Mouse (Mus musculus) forebrain, embryonic 14.5 days (tissue): ENCODE data around the gene Dbn1. TPM values are rescaled to one million over a fixed set of nuclear protein-coding genes. Genes with fewer than 3 reads are reported as not detected.

Experiments
- ATAC-seq: fragments of 200-750 bp; cut with Nextera tagmentation; 2 replicates; pipeline ENCODE4 v1.8.0; 2017; ENCODE audit warnings: mild to moderate bottlenecking, moderate library complexity
- DNase-seq: peaks from one replicate; pipeline ENCODE4 v3.0.0-alpha.2; 2015; ENCODE audit warnings: low spot score
- H3K27ac ChIP-seq: fragments of 300-500 bp; sonication (generic); 2 replicates; pipeline ENCODE4 v1.5.1; 2014; ENCODE audit warnings: low read depth, mild to moderate bottlenecking, control low read depth, low read length, moderate library complexity
- H3K27me3 ChIP-seq: fragments of 300-500 bp; sonication (generic); replicated peaks from 2 replicates; pipeline ENCODE4 v1.6.1; 2014; ENCODE audit warnings: low read length, control low read depth, mixed read lengths; ENCODE audit not compliant: control insufficient read depth, insufficient read depth
- H3K36me3 ChIP-seq: fragments of 300-500 bp; sonication (generic); 2 replicates; pipeline ENCODE4 v1.6.1; 2014; ENCODE audit warnings: low read length, control low read depth; ENCODE audit not compliant: control insufficient read depth, insufficient read depth
- H3K4me1 ChIP-seq: fragments of 300-500 bp; sonication (generic); 2 replicates; pipeline ENCODE4 v1.6.1; 2014; ENCODE audit warnings: antibody characterized with exemption, low read length, control low read depth; ENCODE audit not compliant: control insufficient read depth, insufficient read depth
- H3K4me2 ChIP-seq: fragments of 300-500 bp; sonication (generic); 2 replicates; pipeline ENCODE4 v1.6.1; 2014; ENCODE audit warnings: mild to moderate bottlenecking, control low read depth, low read length
- H3K4me3 ChIP-seq: fragments of 300-500 bp; sonication (generic); 2 replicates; pipeline ENCODE4 v1.5.1; 2014; ENCODE audit warnings: low read depth, low read length, control low read depth
- H3K9ac ChIP-seq: fragments of 300-500 bp; sonication (generic); 2 replicates; pipeline ENCODE4 v1.6.1; 2014; ENCODE audit warnings: mild to moderate bottlenecking, low read length, control low read depth, moderate library complexity
- H3K9me3 ChIP-seq: fragments of 300-500 bp; sonication (generic); replicated peaks from 2 replicates; pipeline ENCODE4 v1.6.1; 2016; ENCODE audit warnings: low read length, control low read depth, mixed read lengths; ENCODE audit not compliant: control insufficient read depth
- WGBS: fragments of 180-500 bp; shearing (Covaris S2); extraction: QIAGEN DNeasy Blood & Tissue Kit; methylation state at CpG from one replicate; pipeline ENCODE4 v1.1.7; 2014; 5-methylcytosine and 5-hydroxymethylcytosine counted together
- polyA plus RNA-seq: library from polyadenylated mRNA; unstranded; fragments of >200 nt; fragmentation: Nextera tagmentation; extraction: Ambion mirVana; gene quantifications from 2 replicates; pipeline ENCODE4 v1.2.1, GENCODE M21; 2014

Gene Dbn1
- polyA plus RNA-seq, 1 experiment from 2014 or later: 396 TPM

DNA sequence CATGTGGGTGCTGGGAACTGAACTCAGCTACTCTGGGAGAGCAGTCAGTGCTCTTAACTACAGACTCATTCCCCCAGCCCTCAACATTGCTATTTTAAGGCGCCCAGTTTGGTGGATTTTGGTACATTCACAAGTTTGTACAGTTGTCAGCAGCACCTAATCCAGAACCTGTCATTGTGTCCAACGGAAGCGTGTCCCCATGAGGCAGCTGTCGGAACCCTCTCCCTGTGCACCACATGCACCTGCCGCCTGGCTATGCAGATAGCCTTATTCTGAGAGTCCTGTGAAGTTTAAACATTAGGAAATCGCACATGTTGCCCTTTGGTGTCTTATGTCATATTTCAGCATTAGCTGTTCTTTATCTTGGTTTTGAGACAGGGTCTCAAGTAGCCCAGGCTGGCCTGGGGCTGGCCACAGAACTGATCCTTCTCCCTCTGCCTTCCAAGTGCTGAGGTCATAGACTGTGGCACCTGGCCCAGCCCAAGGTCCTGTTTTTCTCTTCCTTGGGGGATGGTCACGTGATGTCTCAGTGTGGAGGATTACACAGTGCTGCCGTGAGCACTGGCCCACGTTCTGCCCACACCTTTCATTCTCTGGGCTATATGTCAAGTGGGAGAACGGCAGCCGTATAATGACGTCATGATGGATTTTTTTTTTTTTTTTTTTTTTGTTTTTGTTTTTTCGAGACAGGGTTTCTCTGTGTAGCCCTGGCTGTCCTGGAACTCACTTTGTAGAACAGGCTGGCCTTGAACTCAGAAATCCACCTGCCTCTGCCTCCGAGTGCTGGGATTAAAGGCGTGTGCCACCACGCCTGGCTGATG is 38.0 kb upstream of the Dbn1 start:
- H3K9ac ChIP-seq: no peak overlapping the region
- H3K36me3 ChIP-seq: peaks cover 22% of the 10 kb centered on the region
- H3K4me3 ChIP-seq: no peak overlapping the region
- DNase-seq (no peak), ATAC-seq (no peak)
- H3K9me3 ChIP-seq: no peaks in the 10 kb centered on the region
- H3K4me2 ChIP-seq: no peak overlapping the region
- 83% methylated on average over 16 of the region's 16 CpGs for WGBS
- H3K27me3 ChIP-seq: no peaks in the 10 kb centered on the region
- no peaks in the 10 kb centered on the region for H3K4me1 ChIP-seq
- H3K27ac ChIP-seq: no peak overlapping the region

DNA sequence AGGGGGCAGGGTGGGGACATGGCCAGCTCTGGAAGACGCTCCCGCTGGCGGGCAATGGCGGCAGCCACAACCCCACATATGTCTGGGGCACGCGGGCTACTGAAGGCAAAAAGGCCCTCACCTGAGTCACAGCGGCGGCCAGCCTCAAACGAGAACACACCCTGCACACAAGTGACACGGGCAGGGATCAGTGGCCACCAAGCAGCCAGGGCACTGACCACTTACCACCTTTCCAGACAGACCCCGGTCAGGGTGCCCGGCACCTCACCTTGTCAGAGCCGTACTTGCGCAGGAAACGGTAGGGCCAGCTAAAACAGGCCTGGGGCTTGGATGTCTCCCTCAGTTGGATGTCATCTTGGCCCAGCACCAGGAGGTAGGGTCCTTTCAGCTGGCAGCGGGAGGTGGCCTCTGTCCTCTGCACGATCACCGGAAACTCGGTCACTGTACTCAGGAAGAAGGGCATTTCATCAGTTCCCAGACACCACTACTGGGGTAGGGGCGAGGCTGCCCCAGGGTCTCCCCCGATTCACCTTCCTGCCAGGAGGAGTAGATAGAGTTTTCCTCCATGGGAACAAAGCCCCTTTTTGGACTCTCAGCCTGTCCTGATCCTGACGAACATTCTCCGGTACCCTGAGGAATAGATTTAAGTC is 36.2 kb upstream of the Dbn1 start:
- H3K27ac ChIP-seq: no peak overlapping the region
- no peaks in the 10 kb centered on the region for H3K4me1 ChIP-seq
- DNase-seq (no peak), ATAC-seq (no peak)
- no peaks in the 10 kb centered on the region for H3K9me3 ChIP-seq
- H3K4me3 ChIP-seq: no peak overlapping the region
- H3K9ac ChIP-seq: no peak overlapping the region
- H3K27me3 ChIP-seq: no peaks in the 10 kb centered on the region
- no peak overlapping the region for H3K4me2 ChIP-seq
- 0 out of 2 replicates have a peak, but pooled peaks cover 4% of the 10 kb centered on the region for H3K36me3 ChIP-seq
- 95% methylated on average over 23 of the region's 23 CpGs for WGBS

DNA sequence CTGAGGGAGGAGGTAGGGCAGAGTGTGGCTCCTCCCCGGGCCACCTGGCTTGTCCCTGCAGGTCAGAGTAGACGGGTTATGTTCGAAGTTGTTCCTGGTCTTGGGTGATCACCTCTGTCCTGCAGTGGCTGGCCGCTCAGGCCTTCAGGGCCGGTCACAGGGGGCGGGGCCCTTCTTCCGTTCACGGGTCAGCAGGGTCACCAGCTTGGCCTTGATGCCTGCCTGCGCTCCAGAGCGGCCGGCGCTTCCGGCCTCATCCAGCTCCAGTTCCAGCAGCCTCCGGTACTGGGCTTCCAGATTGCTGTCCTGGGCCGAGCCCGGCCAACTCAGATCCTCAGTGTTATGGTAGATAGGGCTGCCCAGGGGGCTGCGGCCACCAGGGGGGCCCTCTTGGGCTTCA is 35.4 kb upstream of the Dbn1 start:
- H3K27me3 ChIP-seq: no peaks in the 10 kb centered on the region

DNA sequence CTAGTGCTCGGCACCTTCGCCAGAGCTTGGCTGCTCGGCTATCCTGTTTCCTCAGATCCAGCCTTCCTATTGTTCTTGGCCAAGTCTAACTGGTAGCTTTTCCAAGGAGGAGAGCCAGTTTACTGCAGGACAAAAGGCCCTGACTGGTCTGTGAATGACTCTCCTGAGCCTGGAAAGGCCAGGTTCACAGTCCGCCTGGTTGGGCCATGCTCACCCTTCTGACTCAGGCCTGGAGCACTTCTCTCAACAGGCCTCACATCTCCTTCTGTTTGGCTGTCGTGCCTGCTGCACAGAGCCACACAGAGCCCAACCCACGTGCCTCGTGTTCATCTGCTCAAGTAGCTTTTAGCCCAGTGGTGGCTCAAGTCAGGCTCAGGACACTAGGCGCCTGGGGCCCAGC is 34.8 kb upstream of the Dbn1 start:
- Histone ChIP-seq H3K36me3 (0 out of 2 replicates have a peak, but pooled peaks cover 4% of the 10 kb centered on the region), H3K9ac (no peak overlapping the region), H3K4me2 (no peak overlapping the region), H3K4me1 (no peaks in the 10 kb centered on the region), H3K27me3 (no peaks in the 10 kb centered on the region), H3K9me3 (no peaks in the 10 kb centered on the region), H3K27ac (no peak overlapping the region), H3K4me3 (no peak overlapping the region)
- ATAC-seq (no peak), DNase-seq (no peak)
- 54% methylated on average over 8 of the region's 8 CpGs for WGBS

More for the DNA sequence above, 35.4 kb upstream of the Dbn1 start:
- no peaks in the 10 kb centered on the region for H3K9me3 ChIP-seq
- 82% methylated on average over 17 of the region's 17 CpGs for WGBS
- no peak overlapping the region for H3K9ac ChIP-seq
- H3K27ac ChIP-seq: no peak overlapping the region
- ATAC-seq (no peak), DNase-seq (no peak)
- no peak overlapping the region for H3K4me2 ChIP-seq
- H3K4me1 ChIP-seq: no peaks in the 10 kb centered on the region
- 0 out of 2 replicates have a peak, but pooled peaks cover 4% of the 10 kb centered on the region for H3K36me3 ChIP-seq
- no peak overlapping the region for H3K4me3 ChIP-seq

DNA sequence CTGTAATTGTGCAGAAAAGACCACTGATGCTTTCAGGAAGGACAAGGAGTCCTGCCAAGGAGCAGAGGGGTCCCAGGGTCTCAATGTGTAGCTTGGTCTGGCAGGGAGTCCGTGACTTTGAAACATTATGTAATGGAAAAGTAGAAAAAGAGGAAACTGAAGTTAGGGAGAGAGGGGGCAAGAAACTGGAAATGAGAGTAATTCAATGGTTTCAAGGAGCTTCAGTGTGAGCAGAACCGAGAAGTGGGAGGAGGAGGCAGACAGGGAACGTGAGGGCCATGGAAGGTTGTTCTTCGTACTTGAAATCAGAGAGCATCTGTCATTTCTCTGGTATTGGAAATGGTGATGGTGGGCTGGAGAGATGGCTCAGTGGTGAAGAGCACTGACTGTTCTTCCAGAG is 31.7 kb upstream of the Dbn1 start:
- no peaks in the 10 kb centered on the region for H3K4me1 ChIP-seq
- 0 out of 2 replicates have a peak, but pooled peaks cover 4% of the 10 kb centered on the region for H3K36me3 ChIP-seq
- DNase-seq: no peak
- no peaks in the 10 kb centered on the region for H3K27me3 ChIP-seq
- H3K4me3 ChIP-seq: no peak overlapping the region
- ATAC-seq: no peak
- H3K4me2 ChIP-seq: no peak overlapping the region
- H3K9me3 ChIP-seq: no peaks in the 10 kb centered on the region
- no peak overlapping the region for H3K27ac ChIP-seq
- no peak overlapping the region for H3K9ac ChIP-seq
- 81% methylated on average over 4 of the region's 4 CpGs for WGBS

DNA sequence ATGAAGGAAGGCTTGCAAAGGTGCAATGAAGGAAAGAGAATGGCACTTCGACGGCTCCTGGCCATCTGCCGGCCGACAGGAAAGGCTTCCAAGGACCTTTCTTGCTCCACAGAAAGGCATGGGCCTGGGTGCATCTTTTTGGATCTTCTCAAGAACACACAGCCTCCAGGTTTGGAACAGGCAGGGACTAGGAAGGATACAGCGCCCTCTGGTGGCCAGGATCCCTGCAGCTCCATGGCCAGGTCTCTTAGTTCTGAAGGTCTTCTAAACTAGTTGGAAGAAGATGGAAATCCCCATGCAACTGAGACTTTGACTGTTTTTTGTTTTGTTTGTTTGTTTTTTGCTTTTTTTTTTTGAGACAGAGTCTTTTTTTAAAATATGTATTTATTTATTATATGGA is 29.0 kb upstream of the Dbn1 start:
- H3K4me1 ChIP-seq: peaks cover 6% of the 10 kb centered on the region
- no peaks in the 10 kb centered on the region for H3K36me3 ChIP-seq
- 8% methylated on average over 5 of the region's 5 CpGs for WGBS
- H3K4me2 ChIP-seq: no peak overlapping the region
- H3K27ac ChIP-seq: no peak overlapping the region
- no peak overlapping the region for H3K9ac ChIP-seq
- H3K9me3 ChIP-seq: no peaks in the 10 kb centered on the region
- H3K4me3 ChIP-seq: no peak overlapping the region
- no peaks in the 10 kb centered on the region for H3K27me3 ChIP-seq
- DNase-seq: peak; percentile 91
- ATAC-seq: 0 out of 2 replicates have a peak, but pooled peaks have one; percentile 35

- H3K27ac ChIP-seq: no peak overlapping the region
- peaks cover 8% of the 10 kb centered on the region; the same call in 1 of the 2 replicates for H3K36me3 ChIP-seq
- DNase-seq (no peak), ATAC-seq (no peak)
- no peaks in the 10 kb centered on the region for H3K9me3 ChIP-seq
- H3K4me3 ChIP-seq: peak overlapping the region; percentile 75
- peak overlapping the region; percentile 84; the same call in 1 of the 2 replicates for H3K9ac ChIP-seq
- H3K4me1 ChIP-seq: peaks cover 25% of the 10 kb centered on the region
- H3K27me3 ChIP-seq: no peaks in the 10 kb centered on the region
- WGBS: 30% methylated on average over 9 of the region's 9 CpGs
- peak overlapping the region; percentile 96 for H3K4me2 ChIP-seq
These were observed 25.9 kb upstream of the Dbn1 start for GRCm38 (mm10) chr13:55513828-55514227.

DNA sequence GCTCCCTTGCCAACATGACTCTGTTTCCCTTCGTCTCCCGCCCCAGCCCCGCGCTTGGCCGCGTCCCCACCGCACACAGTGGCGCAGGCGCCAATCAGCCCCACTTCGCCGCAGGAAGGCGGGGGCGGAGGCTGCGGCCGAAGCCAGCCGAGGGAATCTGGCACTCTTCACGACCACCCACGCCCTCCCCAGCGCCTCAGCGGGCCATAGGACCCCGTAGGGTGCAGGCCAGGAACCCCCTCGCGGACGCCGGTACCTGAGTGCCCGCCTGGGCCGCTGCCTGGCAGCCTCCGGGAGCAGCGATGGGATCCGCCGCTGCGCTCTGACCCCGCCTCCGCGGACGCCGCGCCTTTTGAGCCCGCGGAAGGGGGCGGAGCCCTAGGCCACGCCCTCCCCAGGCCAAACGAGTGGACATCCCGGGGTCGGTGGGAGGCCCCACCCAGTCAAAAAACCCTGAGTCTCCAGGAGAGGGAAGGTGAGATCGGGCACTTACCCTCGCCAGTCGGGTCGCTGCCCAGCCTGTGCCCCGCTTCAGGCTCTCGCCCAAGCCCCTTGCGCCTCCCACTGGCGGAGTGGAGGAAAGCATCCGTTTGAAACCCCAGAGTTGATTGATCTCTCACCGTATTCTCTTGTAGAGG is 25.3 kb upstream of the Dbn1 start, which contains the start of gene Pdlim7:
TSS of gene Pdlim7 (minus strand) at position 566 of the 638 bp plus-strand sequence.
- Histone ChIP-seq H3K36me3 (peaks cover 14% of the 10 kb centered on the region), H3K9me3 (no peaks in the 10 kb centered on the region), H3K4me2 (peak within 1 kb of the TSS; percentile 96), H3K4me1 (peaks cover 25% of the 10 kb centered on the region), H3K27me3 (no peaks in the 10 kb centered on the region), H3K27ac (peak within 1 kb of the TSS; percentile 86; the same call in 1 of the 2 replicates), H3K4me3 (peak within 1 kb of the TSS; percentile 75), H3K9ac (peak within 1 kb of the TSS; percentile 84)
- peak; percentile 76 for ATAC-seq
- WGBS: under 1% methylated on average over 55 of the region's 55 CpGs
- DNase-seq: peak; percentile 84
